Mouse (Mus musculus) liver, embryonic 14.5 days (tissue): Measurements from ENCODE around the gene Cep152.

ENCODE experiments used
- CTCF ChIP-seq: IDR thresholded peaks from 2 replicates; pipeline ENCODE4 v1.5.1; 2016; ENCODE audit warnings: antibody characterized with exemption, low read depth, control low read depth
- EP300 ChIP-seq: IDR thresholded peaks from 2 replicates; pipeline ENCODE4 v1.6.1; 2016; ENCODE audit warnings: antibody characterized with exemption, low read depth

GRCm38 (mm10) chr2:125624127-125624685, 707 bp downstream of the Cep152 start:
- no peak for TF ChIP-seq CTCF
- no peak for TF ChIP-seq EP300
